Mouse (Mus musculus) neural tube, embryonic 13.5 days (tissue): Measurements from ENCODE around the gene Ccng2. TPM values are rescaled to one million over a fixed set of nuclear protein-coding genes. Genes with fewer than 3 reads are reported as not detected.

Experiments used
- ATAC-seq: fragments of 200-750 bp; cut with Nextera tagmentation; 2 replicates; pipeline ENCODE4 v1.8.0; 2017; ENCODE audit warnings: low read depth, mild to moderate bottlenecking, moderate TSS enrichment, moderate library complexity
- H3K27ac ChIP-seq: fragments of 300-500 bp; sonication (generic); replicated peaks from 2 replicates; pipeline ENCODE4 v1.5.1; 2015; ENCODE audit warnings: moderate library complexity, mild to moderate bottlenecking, inconsistent platforms
- H3K27me3 ChIP-seq: fragments of 300-500 bp; sonication (generic); 2 replicates; pipeline ENCODE4 v1.6.1; 2015; ENCODE audit warnings: mild to moderate bottlenecking, inconsistent platforms
- H3K36me3 ChIP-seq: fragments of 300-500 bp; sonication (generic); 2 replicates; pipeline ENCODE4 v1.6.1; 2015; ENCODE audit warnings: mild to moderate bottlenecking, inconsistent platforms
- H3K4me1 ChIP-seq: fragments of 300-500 bp; sonication (generic); replicated peaks from 2 replicates; pipeline ENCODE4 v1.6.1; 2015; ENCODE audit warnings: inconsistent platforms
- H3K4me2 ChIP-seq: fragments of 300-500 bp; sonication (generic); 2 replicates; pipeline ENCODE4 v1.6.1; 2015; ENCODE audit warnings: inconsistent platforms, mild to moderate bottlenecking, moderate library complexity
- H3K4me3 ChIP-seq: fragments of 300-500 bp; sonication (generic); 2 replicates; pipeline ENCODE4 v1.5.1; 2015; ENCODE audit warnings: mild to moderate bottlenecking, inconsistent platforms
- H3K9ac ChIP-seq: fragments of 300-500 bp; sonication (generic); 2 replicates; pipeline ENCODE4 v1.6.1; 2015; ENCODE audit warnings: moderate library complexity, mild to moderate bottlenecking, inconsistent platforms
- H3K9me3 ChIP-seq: fragments of 300-500 bp; sonication (generic); 2 replicates; pipeline ENCODE4 v1.6.1; 2016; ENCODE audit warnings: inconsistent platforms
- WGBS: fragments of 180-500 bp; shearing (Covaris S2); methylation state at CpG from one replicate; pipeline ENCODE4 v1.1.7; 2015; 5-methylcytosine and 5-hydroxymethylcytosine counted together
- polyA plus RNA-seq: library from polyadenylated mRNA; unstranded; fragments of >200 nt; fragmentation: Nextera tagmentation; extraction: Ambion mirVana; gene quantifications from 2 replicates; pipeline ENCODE4 v1.2.1, GENCODE M21; 2015

Gene Ccng2
- polyA plus RNA-seq, 1 experiment from 2014 or later: 110 TPM

DNA sequence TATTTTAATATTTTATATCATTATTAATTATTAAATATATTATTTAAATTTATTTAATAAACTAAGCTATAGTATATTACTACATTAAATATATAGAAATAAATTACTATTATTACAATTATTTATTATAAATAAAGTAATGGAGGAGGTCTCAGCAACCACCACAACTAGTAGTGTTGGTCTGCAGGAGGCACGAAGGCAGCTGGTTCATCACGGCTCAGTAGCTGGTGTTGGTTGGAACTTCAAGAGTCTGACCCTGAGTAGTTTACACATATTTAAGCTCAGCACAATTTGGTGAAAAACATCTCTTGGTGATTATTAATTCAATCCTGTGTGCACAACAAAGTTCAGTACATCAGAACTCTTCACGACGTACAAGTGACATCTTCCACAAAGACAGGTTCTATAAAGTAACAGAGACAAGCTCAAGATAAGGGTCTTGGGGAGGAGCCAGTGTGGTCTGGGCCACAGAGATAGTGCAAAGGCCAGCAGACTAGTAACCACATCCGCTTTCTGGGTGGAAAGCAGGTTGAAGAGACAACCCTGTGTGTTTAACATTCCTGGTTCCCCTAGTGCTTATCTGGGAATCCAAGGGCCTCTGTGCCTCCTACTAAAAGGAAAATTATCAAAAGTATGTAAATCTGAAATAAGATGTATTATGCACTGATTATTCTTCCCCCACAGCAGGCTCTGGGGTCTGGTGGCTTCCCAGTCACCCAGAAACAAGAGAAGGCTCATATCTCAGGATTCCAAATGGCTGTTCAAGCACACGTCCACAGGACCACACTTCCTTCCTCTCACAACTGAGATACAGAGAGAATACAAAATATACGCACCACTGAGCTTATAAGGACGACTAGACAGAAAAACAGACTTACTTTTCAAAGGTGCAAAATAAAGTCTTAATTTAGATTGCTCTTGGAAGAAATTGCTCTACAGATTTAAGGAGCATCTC lies 27.2 kb upstream of the Ccng2 start:
- WGBS: 89% methylated on average over 8 of the region's 8 CpGs
- H3K27ac ChIP-seq: no peak overlapping the region
- no peaks in the 10 kb centered on the region for H3K9me3 ChIP-seq
- no peak overlapping the region for H3K9ac ChIP-seq
- no peak overlapping the region for H3K4me2 ChIP-seq
- no peaks in the 10 kb centered on the region for H3K36me3 ChIP-seq
- H3K4me1 ChIP-seq: no peaks in the 10 kb centered on the region
- H3K4me3 ChIP-seq: no peak overlapping the region
- no peak for ATAC-seq
- H3K27me3 ChIP-seq: no peaks in the 10 kb centered on the region

DNA sequence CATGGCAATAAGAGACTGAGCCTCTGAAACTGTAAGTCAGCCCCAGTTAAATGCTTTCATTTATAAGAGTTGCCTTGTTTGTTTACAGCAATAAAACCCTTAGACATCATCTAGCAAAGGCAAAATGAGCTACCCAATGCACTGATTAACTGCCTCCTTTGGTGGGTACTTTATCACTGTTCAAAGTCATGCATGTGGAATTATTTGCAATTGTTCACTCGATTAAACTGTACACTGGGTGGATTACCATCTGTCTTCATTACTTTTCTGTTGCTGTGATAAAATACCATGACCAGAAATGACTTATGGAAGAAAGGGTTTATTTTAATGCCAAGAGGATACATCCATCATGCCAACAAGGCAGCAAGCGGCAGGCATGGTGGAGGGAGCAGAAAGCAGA lies 21.8 kb upstream of the Ccng2 start:
- Histone ChIP-seq H3K9me3 (no peaks in the 10 kb centered on the region), H3K27ac (no peak overlapping the region), H3K4me3 (no peak overlapping the region), H3K27me3 (no peaks in the 10 kb centered on the region), H3K4me1 (no peaks in the 10 kb centered on the region), H3K4me2 (no peak overlapping the region), H3K36me3 (no peaks in the 10 kb centered on the region), H3K9ac (no peak overlapping the region)
- ATAC-seq: no peak
- 46% methylated on average over 2 of the region's 2 CpGs for WGBS

DNA sequence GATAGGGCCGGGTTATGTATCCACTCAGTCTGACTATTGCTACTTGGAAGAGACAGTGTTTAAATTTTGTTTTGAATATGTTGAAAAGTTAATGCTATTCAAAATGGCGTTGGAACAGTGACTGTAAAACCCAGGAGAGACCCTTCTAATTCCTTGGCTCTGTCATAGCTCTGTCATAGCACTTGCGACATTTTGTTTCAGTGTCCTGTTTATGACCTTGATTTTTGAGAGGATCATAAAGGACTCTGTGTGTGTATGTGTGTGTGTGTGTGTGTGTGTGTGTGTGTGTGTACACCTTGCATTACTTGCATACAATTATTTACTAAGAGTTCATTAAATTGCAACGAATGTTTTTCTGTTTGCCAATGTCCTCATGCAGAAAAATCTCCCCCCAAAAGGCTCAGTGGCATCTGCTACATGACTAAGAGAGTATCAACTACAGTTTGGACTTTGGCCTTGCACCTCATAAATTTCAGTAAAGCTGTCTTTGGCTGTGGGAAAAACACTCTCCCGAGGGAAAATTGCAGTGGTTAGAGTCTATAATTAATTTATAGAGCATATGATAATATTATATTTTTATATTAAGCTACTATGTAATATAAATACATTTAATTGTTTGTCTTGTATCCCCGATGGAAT lies 17.0 kb upstream of the Ccng2 start:
- H3K27ac ChIP-seq: no peak overlapping the region
- no peaks in the 10 kb centered on the region for H3K9me3 ChIP-seq
- WGBS: 75% methylated on average over 6 of the region's 6 CpGs
- no peak overlapping the region for H3K4me2 ChIP-seq
- no peak overlapping the region for H3K4me3 ChIP-seq
- no peaks in the 10 kb centered on the region for H3K36me3 ChIP-seq
- no peaks in the 10 kb centered on the region for H3K27me3 ChIP-seq
- H3K4me1 ChIP-seq: no peaks in the 10 kb centered on the region
- ATAC-seq: no peak
- no peak overlapping the region for H3K9ac ChIP-seq

DNA sequence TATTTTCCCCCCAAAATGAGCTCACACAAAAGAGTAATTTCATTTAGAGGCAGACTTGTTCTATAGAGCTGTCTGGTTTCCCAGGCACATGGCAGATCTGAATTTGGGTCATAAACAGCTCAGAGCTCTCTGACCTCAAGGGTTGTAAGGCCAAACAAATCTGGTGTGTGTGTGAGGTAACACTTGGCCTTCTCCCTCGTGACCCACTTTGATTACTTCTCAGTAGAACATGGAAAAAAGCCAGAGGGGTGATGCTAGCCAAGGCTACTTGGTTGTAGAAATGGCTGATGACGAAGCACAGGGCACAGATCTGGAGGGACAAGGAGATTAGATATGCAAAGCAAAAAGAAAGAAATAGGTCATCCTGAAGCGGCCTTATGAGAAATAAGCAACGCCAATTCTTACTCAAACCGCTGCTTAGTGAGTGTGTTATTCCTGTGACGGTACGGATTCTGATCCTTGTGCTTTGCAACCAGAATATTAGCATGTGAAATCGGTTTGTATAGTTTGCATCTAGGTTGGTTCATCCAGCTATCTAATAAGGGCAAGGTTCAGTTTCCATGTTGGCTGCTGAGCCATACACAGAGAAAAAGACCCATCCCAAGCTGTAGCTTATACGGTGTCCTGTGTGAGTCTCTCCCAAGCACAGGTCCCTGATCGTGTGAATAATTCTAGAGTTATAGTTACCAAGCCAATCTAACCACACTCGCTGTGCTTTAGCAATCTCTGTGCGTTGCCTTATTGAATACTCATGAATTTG lies 15.9 kb upstream of the Ccng2 start:
- no peak overlapping the region for H3K9ac ChIP-seq
- H3K4me2 ChIP-seq: no peak overlapping the region
- no peaks in the 10 kb centered on the region for H3K36me3 ChIP-seq
- no peak overlapping the region for H3K4me3 ChIP-seq
- H3K27ac ChIP-seq: no peak overlapping the region
- H3K27me3 ChIP-seq: no peaks in the 10 kb centered on the region
- ATAC-seq: no peak
- WGBS: 84% methylated on average over 12 of the region's 12 CpGs
- H3K4me1 ChIP-seq: no peaks in the 10 kb centered on the region
- no peaks in the 10 kb centered on the region for H3K9me3 ChIP-seq

DNA sequence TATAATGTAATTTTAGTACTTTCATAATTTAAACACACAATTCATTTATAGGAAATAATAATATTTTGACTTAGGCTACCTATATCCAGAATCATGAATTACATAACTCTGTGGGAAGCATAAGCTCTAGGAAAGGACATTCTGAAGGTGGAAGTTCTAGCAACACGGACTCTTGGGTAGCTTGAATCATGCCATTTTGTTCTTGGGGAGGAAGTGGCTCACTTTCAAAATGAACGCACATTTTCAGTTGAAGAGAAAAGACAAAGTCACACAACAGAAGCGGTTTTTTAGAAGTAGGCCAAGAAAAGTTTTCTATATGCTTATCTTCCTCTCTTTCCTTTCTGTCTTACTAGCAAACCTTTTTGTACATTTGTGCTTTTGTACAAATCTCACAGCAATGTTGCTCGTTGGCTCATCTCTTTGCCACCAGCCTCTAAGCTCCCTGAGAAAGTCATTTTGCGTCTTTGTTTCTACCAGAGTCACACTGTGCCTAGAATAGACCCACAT lies 11.2 kb upstream of the Ccng2 start:
- Histone ChIP-seq H3K27ac (no peak overlapping the region), H3K4me2 (no peak overlapping the region), H3K36me3 (no peaks in the 10 kb centered on the region), H3K4me1 (no peaks in the 10 kb centered on the region), H3K9ac (no peak overlapping the region), H3K9me3 (no peaks in the 10 kb centered on the region), H3K27me3 (no peaks in the 10 kb centered on the region), H3K4me3 (no peak overlapping the region)
- ATAC-seq: no peak
- WGBS: 88% methylated on average over 5 of the region's 5 CpGs

DNA sequence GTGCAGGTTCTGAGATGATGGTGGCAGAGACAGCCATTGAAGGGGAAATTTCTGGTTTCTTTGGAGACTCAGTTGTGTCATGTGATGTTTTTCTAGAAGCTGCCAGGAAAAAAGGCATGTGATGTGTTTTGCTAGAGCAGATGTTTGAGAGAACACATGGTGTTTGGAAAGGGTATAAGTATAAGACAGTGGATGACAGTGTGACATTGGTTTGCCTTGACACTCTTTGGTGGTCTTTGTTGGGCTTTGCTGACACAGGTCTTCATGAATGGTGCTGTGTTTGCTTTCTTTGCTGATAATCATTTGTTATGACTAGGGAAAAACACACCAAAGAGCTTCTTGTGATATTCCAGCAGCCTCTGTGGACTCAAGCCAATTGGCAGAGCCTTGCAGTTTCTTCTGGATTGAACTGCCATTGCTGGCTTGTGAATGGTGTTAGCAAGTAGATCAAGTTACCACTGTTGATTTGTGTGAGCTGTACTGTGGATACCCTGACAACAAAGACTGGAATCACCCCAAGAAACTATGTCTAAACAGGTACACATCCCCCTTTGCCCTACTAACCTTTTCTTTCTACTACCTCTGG lies 10.1 kb upstream of the Ccng2 start:
- Histone ChIP-seq H3K27me3 (no peaks in the 10 kb centered on the region), H3K27ac (no peak overlapping the region), H3K4me1 (no peaks in the 10 kb centered on the region), H3K9ac (no peak overlapping the region), H3K4me2 (no peak overlapping the region), H3K9me3 (no peaks in the 10 kb centered on the region), H3K4me3 (no peak overlapping the region), H3K36me3 (no peaks in the 10 kb centered on the region)
- no peak for ATAC-seq

DNA sequence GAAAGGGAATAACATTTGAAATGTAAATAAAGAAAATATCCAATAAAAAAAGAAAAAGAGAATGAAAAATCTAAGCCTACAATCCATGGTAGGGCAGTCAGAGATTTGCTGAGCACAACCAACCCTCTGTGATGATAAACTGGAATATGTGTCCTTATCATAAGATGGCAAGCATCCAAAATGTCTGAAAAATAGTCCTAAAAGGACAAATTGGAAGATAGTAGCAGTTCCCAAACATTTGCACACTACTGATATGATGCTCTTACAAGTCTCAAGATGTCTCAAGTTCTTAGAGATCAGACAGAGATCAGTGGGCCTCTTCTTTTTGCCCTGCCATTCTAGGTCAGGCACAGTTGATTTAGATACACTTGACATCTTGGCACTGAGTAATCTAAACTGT lies 7.7 kb upstream of the Ccng2 start:
- Histone ChIP-seq H3K4me3 (no peak overlapping the region), H3K9me3 (no peaks in the 10 kb centered on the region)
- no peak for ATAC-seq

DNA sequence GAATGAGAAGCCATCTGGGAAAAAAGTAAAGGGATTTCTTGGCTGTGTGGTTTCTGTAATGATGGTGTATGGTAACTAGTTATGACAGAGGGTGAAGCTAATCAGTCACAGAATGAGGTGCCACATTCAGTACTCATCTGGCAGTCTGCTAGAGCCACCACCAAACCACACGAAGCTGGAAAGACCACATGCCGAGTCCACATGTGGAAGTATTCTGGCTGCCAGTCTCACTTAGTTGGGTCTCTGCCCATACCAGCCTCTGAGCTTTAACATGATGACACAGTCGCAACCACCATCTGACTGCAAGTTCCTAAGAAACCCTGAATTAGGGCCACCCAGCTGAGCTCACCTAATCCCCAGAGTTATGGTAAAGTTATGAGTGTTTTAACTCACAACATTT lies 6.1 kb upstream of the Ccng2 start:
- peaks cover 2% of the 10 kb centered on the region; the same call in 1 of the 2 replicates for H3K4me1 ChIP-seq
- WGBS: 72% methylated on average over 3 of the region's 3 CpGs
- no peak overlapping the region for H3K9ac ChIP-seq
- no peaks in the 10 kb centered on the region for H3K36me3 ChIP-seq
- H3K4me2 ChIP-seq: no peak overlapping the region
- H3K27me3 ChIP-seq: no peaks in the 10 kb centered on the region
- ATAC-seq: no peak
- H3K27ac ChIP-seq: no peak overlapping the region
- H3K4me3 ChIP-seq: no peak overlapping the region
- no peaks in the 10 kb centered on the region for H3K9me3 ChIP-seq

More for the DNA sequence above, 7.7 kb upstream of the Ccng2 start:
- H3K27ac ChIP-seq: no peak overlapping the region
- H3K4me1 ChIP-seq: no peaks in the 10 kb centered on the region
- H3K4me2 ChIP-seq: no peak overlapping the region
- H3K27me3 ChIP-seq: no peaks in the 10 kb centered on the region
- no peaks in the 10 kb centered on the region for H3K36me3 ChIP-seq
- no peak overlapping the region for H3K9ac ChIP-seq

DNA sequence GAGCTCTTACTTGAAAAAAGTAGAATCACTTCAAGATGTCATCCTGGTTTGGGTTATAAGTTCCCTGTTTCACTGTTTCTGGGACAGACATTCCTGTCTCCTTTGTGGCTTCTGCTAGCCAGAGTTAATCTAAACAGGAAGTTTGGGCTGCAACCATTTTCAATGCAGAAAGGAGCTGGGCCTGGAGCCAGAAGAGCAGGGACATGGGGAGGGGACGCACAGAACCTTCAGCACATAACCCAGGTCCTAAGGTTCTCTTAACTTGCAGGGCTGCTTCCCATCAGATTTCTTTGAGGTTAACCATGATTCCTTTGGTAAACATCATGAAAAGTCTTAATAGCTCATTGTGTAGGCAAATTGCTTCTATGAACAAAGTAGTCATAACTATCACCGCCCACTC lies 4.3 kb upstream of the Ccng2 start:
- no peak overlapping the region for H3K27ac ChIP-seq
- no peaks in the 10 kb centered on the region for H3K27me3 ChIP-seq
- no peak for ATAC-seq
- no peaks in the 10 kb centered on the region for H3K36me3 ChIP-seq
- no peak overlapping the region for H3K9ac ChIP-seq
- WGBS: 91% methylated on average over 2 of the region's 2 CpGs
- H3K4me2 ChIP-seq: no peak overlapping the region
- H3K4me1 ChIP-seq: peaks cover 8% of the 10 kb centered on the region; the same call in 1 of the 2 replicates
- H3K9me3 ChIP-seq: no peaks in the 10 kb centered on the region
- H3K4me3 ChIP-seq: no peak overlapping the region

DNA sequence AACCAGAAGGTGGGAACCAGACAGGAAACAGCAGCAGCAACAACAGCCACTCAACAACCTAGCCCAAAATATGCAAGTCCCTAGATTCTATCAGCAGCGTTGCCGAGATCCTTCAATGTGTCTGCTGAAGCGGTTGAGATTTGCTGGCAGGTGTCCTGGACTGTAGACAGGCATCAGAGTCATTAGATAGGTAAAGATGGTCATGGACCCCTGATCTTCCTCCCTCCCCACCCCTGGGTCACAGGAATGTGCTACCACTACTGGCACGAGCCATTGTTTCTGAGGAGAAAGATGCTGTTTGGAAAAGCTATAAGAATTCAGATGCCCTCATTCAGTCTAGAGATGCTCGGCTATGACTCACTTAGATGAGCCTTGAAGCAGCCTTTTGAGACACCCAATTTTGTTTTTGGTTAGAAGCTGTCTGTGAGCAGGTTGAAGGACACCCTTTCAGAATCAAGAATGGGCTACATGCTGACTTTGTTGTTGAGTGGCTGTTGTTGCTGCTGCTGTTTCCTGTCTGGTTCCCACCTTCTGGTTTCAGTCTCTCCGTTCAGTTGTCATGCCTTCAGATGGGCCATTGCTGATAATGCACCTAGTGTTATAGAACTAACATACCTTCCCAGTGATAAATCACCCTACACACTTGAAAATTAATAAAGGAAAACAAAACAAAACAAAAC lies 3.5 kb upstream of the Ccng2 start:
- 82% methylated on average over 6 of the region's 6 CpGs for WGBS
- Histone ChIP-seq H3K9ac (no peak overlapping the region), H3K4me3 (no peak overlapping the region), H3K27ac (no peak overlapping the region), H3K4me1 (peaks cover 8% of the 10 kb centered on the region; the same call in 1 of the 2 replicates), H3K27me3 (no peaks in the 10 kb centered on the region), H3K9me3 (no peaks in the 10 kb centered on the region), H3K36me3 (no peaks in the 10 kb centered on the region), H3K4me2 (no peak overlapping the region)
- no peak for ATAC-seq

DNA sequence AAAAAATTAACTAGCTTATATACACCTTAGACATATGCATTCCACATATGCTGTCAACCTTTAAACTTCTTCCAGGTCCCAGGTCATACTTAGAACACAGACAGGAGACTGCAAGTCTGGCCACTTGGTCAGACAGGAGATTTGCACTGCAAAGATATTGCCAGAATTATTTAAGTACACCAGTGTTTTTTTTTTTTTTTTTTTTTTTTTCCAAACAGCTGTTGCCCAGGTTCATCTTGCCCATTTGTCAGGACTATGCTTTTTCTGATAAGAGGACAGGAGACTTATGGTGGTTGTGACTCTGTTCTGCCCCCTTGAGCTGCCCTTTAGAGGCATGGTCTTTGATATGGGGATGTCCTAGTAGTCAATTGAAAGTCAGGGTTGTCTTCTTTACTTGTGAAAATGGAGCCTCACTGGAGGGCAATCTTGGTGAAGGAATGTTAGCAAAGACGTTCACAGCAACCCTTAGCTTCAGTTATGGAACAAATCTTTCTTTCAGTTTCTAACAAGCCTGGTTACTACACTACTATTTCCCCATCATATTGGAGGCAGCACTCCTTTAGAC lies 2.8 kb upstream of the Ccng2 start:
- H3K27me3 ChIP-seq: no peaks in the 10 kb centered on the region
- ATAC-seq: no peak

More for the DNA sequence above, 2.8 kb upstream of the Ccng2 start:
- H3K27ac ChIP-seq: no peak overlapping the region
- H3K4me1 ChIP-seq: peaks cover 13% of the 10 kb centered on the region
- H3K9ac ChIP-seq: no peak overlapping the region
- no peaks in the 10 kb centered on the region for H3K9me3 ChIP-seq
- no peak overlapping the region for H3K4me3 ChIP-seq
- 84% methylated on average over 1 of the region's 1 CpGs for WGBS
- H3K36me3 ChIP-seq: no peaks in the 10 kb centered on the region
- no peak overlapping the region for H3K4me2 ChIP-seq
